Mouse (Mus musculus): ENCODE results near the gene Tbcel. TPM values are rescaled to one million over a fixed set of nuclear protein-coding genes. Genes with fewer than 3 reads are reported as not detected.

Tbcel gene
- polyA plus RNA-seq, 1 experiment from 2014 or later: 5.0 TPM

GRCm38 (mm10) chr9:42513159-42513558 is 5.5 kb upstream of the Tbcel start:
- H3K9me3 ChIP-seq (replicated peaks): no peaks in the 10 kb centered on the region
- H3K27ac ChIP-seq (replicated peaks): no peak overlapping the region
- no peaks in the 10 kb centered on the region for H3K36me3 ChIP-seq
- H3K27me3 ChIP-seq: no peaks in the 10 kb centered on the region; the same call in 1 of the 2 replicates
- H3K4me3 ChIP-seq (replicated peaks): no peak overlapping the region
- 76% methylated on average over 5 of the region's 5 CpGs for WGBS
- H3K9ac ChIP-seq: no peak overlapping the region
- no peak overlapping the region for H3K4me2 ChIP-seq (replicated peaks)
- no peak for ATAC-seq (ENCODE audit: insufficient number of reproducible peaks, low FRiP score, low TSS enrichment, low read depth)
- peaks cover 7% of the 10 kb centered on the region; the same call in 1 of the 2 replicates for H3K4me1 ChIP-seq

- no peak overlapping the region for H3K4me3 ChIP-seq (replicated peaks)
- no peak overlapping the region for H3K9ac ChIP-seq
- no peaks in the 10 kb centered on the region; the same call in 1 of the 2 replicates for H3K27me3 ChIP-seq
- H3K36me3 ChIP-seq: no peaks in the 10 kb centered on the region
- 69% methylated on average over 4 of the region's 4 CpGs for WGBS
- no peak for ATAC-seq (ENCODE audit: insufficient number of reproducible peaks, low FRiP score, low TSS enrichment, low read depth)
- H3K4me2 ChIP-seq (replicated peaks): no peak overlapping the region
- H3K27ac ChIP-seq (replicated peaks): no peak overlapping the region
- H3K4me1 ChIP-seq: peaks cover 7% of the 10 kb centered on the region; the same call in 1 of the 2 replicates
- H3K9me3 ChIP-seq (replicated peaks): no peaks in the 10 kb centered on the region
Measured at GRCm38 (mm10) chr9:42512312-42512711, 4.7 kb upstream of the Tbcel start.

- Histone ChIP-seq H3K36me3 (no peaks in the 10 kb centered on the region), H3K9me3 (replicated peaks) (no peaks in the 10 kb centered on the region), H3K27ac (replicated peaks) (no peak overlapping the region), H3K4me2 (replicated peaks) (no peak overlapping the region), H3K4me1 (no peaks in the 10 kb centered on the region), H3K4me3 (replicated peaks) (no peak overlapping the region), H3K27me3 (no peaks in the 10 kb centered on the region; the same call in 1 of the 2 replicates), H3K9ac (no peak overlapping the region)
- ATAC-seq (ENCODE audit: insufficient number of reproducible peaks, low FRiP score, low TSS enrichment, low read depth): no peak
- WGBS: 74% methylated on average over 7 of the region's 7 CpGs
Measured at GRCm38 (mm10) chr9:42508235-42508634, 626 bp upstream of the Tbcel start.

GRCm38 (mm10) chr9:42507022-42507421 is 587 bp downstream of the Tbcel start:
- 81% methylated on average over 1 of the region's 1 CpGs for WGBS
- Histone ChIP-seq H3K4me1 (no peaks in the 10 kb centered on the region), H3K9me3 (replicated peaks) (no peaks in the 10 kb centered on the region), H3K9ac (no peak overlapping the region), H3K4me2 (replicated peaks) (no peak overlapping the region), H3K4me3 (replicated peaks) (no peak overlapping the region), H3K27ac (replicated peaks) (no peak overlapping the region), H3K36me3 (no peaks in the 10 kb centered on the region), H3K27me3 (no peaks in the 10 kb centered on the region; the same call in 1 of the 2 replicates)
- ATAC-seq (ENCODE audit: insufficient number of reproducible peaks, low FRiP score, low TSS enrichment, low read depth): no peak

GRCm38 (mm10) chr9:42504971-42505510 is 2.6 kb downstream of the Tbcel start:
- no peak overlapping the region for H3K4me2 ChIP-seq (replicated peaks)
- no peak overlapping the region for H3K9ac ChIP-seq
- H3K9me3 ChIP-seq (replicated peaks): no peaks in the 10 kb centered on the region
- H3K4me3 ChIP-seq (replicated peaks): no peak overlapping the region
- 71% methylated on average over 3 of the region's 3 CpGs for WGBS
- H3K4me1 ChIP-seq: no peaks in the 10 kb centered on the region
- no peaks in the 10 kb centered on the region for H3K36me3 ChIP-seq
- no peak for ATAC-seq (ENCODE audit: insufficient number of reproducible peaks, low FRiP score, low TSS enrichment, low read depth)
- H3K27ac ChIP-seq (replicated peaks): no peak overlapping the region
- H3K27me3 ChIP-seq: no peaks in the 10 kb centered on the region; the same call in 1 of the 2 replicates

- ATAC-seq (ENCODE audit: insufficient number of reproducible peaks, low FRiP score, low TSS enrichment, low read depth): no peak; the same call in 1 of the 2 replicates
- Histone ChIP-seq H3K9ac (no peak overlapping the region), H3K4me1 (no peaks in the 10 kb centered on the region), H3K36me3 (no peaks in the 10 kb centered on the region), H3K27me3 (no peaks in the 10 kb centered on the region; the same call in 1 of the 2 replicates), H3K4me2 (replicated peaks) (no peak overlapping the region), H3K9me3 (replicated peaks) (no peaks in the 10 kb centered on the region), H3K27ac (replicated peaks) (no peak overlapping the region), H3K4me3 (replicated peaks) (no peak overlapping the region)
- WGBS: 52% methylated on average over 11 of the region's 11 CpGs
Measured at GRCm38 (mm10) chr9:42504559-42504958, 3.0 kb downstream of the Tbcel start.

GRCm38 (mm10) chr9:42503709-42504108 is 3.9 kb downstream of the Tbcel start:
- Histone ChIP-seq H3K27ac (replicated peaks) (no peak overlapping the region), H3K9me3 (replicated peaks) (no peaks in the 10 kb centered on the region), H3K4me1 (no peaks in the 10 kb centered on the region), H3K27me3 (no peaks in the 10 kb centered on the region; the same call in 1 of the 2 replicates), H3K4me3 (replicated peaks) (no peak overlapping the region), H3K4me2 (replicated peaks) (no peak overlapping the region), H3K9ac (no peak overlapping the region), H3K36me3 (no peaks in the 10 kb centered on the region)
- WGBS: 49% methylated on average over 4 of the region's 4 CpGs
- ATAC-seq (ENCODE audit: insufficient number of reproducible peaks, low FRiP score, low TSS enrichment, low read depth): no peak

GRCm38 (mm10) chr9:42496296-42496695 is 11.3 kb downstream of the Tbcel start:
- WGBS: 84% methylated on average over 2 of the region's 2 CpGs
- Histone ChIP-seq H3K36me3 (no peaks in the 10 kb centered on the region), H3K9me3 (replicated peaks) (no peaks in the 10 kb centered on the region), H3K4me2 (replicated peaks) (no peak overlapping the region), H3K4me1 (no peaks in the 10 kb centered on the region), H3K27me3 (no peaks in the 10 kb centered on the region), H3K27ac (replicated peaks) (no peak overlapping the region), H3K4me3 (replicated peaks) (no peak overlapping the region), H3K9ac (no peak overlapping the region)
- no peak for ATAC-seq (ENCODE audit: insufficient number of reproducible peaks, low FRiP score, low TSS enrichment, low read depth)

GRCm38 (mm10) chr9:42491780-42492179 is 15.8 kb downstream of the Tbcel start:
- Histone ChIP-seq H3K9me3 (replicated peaks) (no peaks in the 10 kb centered on the region), H3K9ac (no peak overlapping the region), H3K27me3 (no peaks in the 10 kb centered on the region), H3K36me3 (no peaks in the 10 kb centered on the region), H3K4me1 (no peaks in the 10 kb centered on the region), H3K4me2 (replicated peaks) (no peak overlapping the region), H3K4me3 (replicated peaks) (no peak overlapping the region), H3K27ac (replicated peaks) (no peak overlapping the region)
- peak; percentile 34; the same call in 1 of the 2 replicates for ATAC-seq (ENCODE audit: insufficient number of reproducible peaks, low FRiP score, low TSS enrichment, low read depth)
- WGBS: 66% methylated on average over 9 of the region's 9 CpGs

GRCm38 (mm10) chr9:42490589-42491382 is 16.8 kb downstream of the Tbcel start:
- Histone ChIP-seq H3K9ac (no peak overlapping the region), H3K4me2 (replicated peaks) (no peak overlapping the region), H3K27ac (replicated peaks) (no peak overlapping the region), H3K36me3 (no peaks in the 10 kb centered on the region), H3K27me3 (no peaks in the 10 kb centered on the region), H3K4me1 (no peaks in the 10 kb centered on the region), H3K4me3 (replicated peaks) (no peak overlapping the region), H3K9me3 (replicated peaks) (no peaks in the 10 kb centered on the region)
- ATAC-seq (ENCODE audit: insufficient number of reproducible peaks, low FRiP score, low TSS enrichment, low read depth): no peak
- WGBS: 72% methylated on average over 16 of the region's 16 CpGs

GRCm38 (mm10) chr9:42488071-42488470 is 19.5 kb downstream of the Tbcel start:
- Histone ChIP-seq H3K4me1 (no peaks in the 10 kb centered on the region), H3K9me3 (replicated peaks) (no peaks in the 10 kb centered on the region), H3K27me3 (no peaks in the 10 kb centered on the region), H3K4me2 (replicated peaks) (no peak overlapping the region), H3K27ac (replicated peaks) (no peak overlapping the region), H3K9ac (no peak overlapping the region), H3K36me3 (no peaks in the 10 kb centered on the region), H3K4me3 (replicated peaks) (no peak overlapping the region)
- 97% methylated on average over 1 of the region's 1 CpGs for WGBS
- no peak for ATAC-seq (ENCODE audit: insufficient number of reproducible peaks, low FRiP score, low TSS enrichment, low read depth)
